Mouse (Mus musculus): ENCODE measurements around the gene Bcl2l13. TPM values are rescaled to one million over a fixed set of nuclear protein-coding genes. Genes with fewer than 3 reads are reported as not detected.
"Not testable (repeated sequence)": the region's sequence is repeated elsewhere in the genome, so short reads cannot be mapped to it uniquely, and the experiment has no call there.

The Bcl2l13 gene
- total RNA-seq, 2 experiments from 2014 or later, result 35.1 to 36.4 TPM

- intact Hi-C loops (cut with DNase I), result no loop called here
- peak; percentile 68 to 92 for DNase-seq (ENCODE audit: extremely low spot score in 1 of 2, low spot score in 2 of 2)
These were observed 80.3 kb downstream of the Bcl2l13 start, which contains the start of gene Bid for GRCm38 (mm10) chr6:120916074-120916971. Bid (minus strand) TSS chr6:120916853.

GRCm38 (mm10) chr6:120916972-120917881 is 81.2 kb downstream of the Bcl2l13 start:
- intact Hi-C loops (cut with DNase I); DNase-seq (ENCODE audit: extremely low spot score in 1 of 2, low spot score in 2 of 2): not testable (repeated sequence)

GRCm38 (mm10) chr6:120917975-120918374 is 82.0 kb downstream of the Bcl2l13 start:
- intact Hi-C loops (cut with DNase I), result no loop called here
- no peak for DNase-seq (ENCODE audit: extremely low spot score in 1 of 2, low spot score in 2 of 2)

GRCm38 (mm10) chr6:120924791-120925321 is 88.8 kb downstream of the Bcl2l13 start:
- intact Hi-C loops (cut with DNase I); DNase-seq (ENCODE audit: extremely low spot score in 1 of 2, low spot score in 2 of 2): not testable (repeated sequence)

- DNase-seq (ENCODE audit: extremely low spot score in 1 of 2, low spot score in 2 of 2), result no peak
- intact Hi-C loops (cut with DNase I), result no loop called here
These were observed 90.9 kb downstream of the Bcl2l13 start for GRCm38 (mm10) chr6:120926880-120927279.

GRCm38 (mm10) chr6:120927765-120928164 is 91.8 kb downstream of the Bcl2l13 start:
- intact Hi-C loops (cut with DNase I), result no loop called here
- peak in 1 of 2 experiments; percentile 50 for DNase-seq (ENCODE audit: extremely low spot score in 1 of 2, low spot score in 2 of 2)

GRCm38 (mm10) chr6:120929421-120929820 is 93.4 kb downstream of the Bcl2l13 start:
- intact Hi-C loops (cut with DNase I), result no loop called here
- DNase-seq (ENCODE audit: extremely low spot score in 1 of 2, low spot score in 2 of 2), result no peak

- no peak for DNase-seq (ENCODE audit: extremely low spot score in 1 of 2, low spot score in 2 of 2)
- intact Hi-C loops (cut with DNase I), result no loop called here
These were observed 94.7 kb downstream of the Bcl2l13 start for GRCm38 (mm10) chr6:120930450-120931306.

- DNase-seq (ENCODE audit: extremely low spot score in 1 of 2, low spot score in 2 of 2), result no peak
- intact Hi-C loops (cut with DNase I), result no loop called here
These were observed 96.6 kb downstream of the Bcl2l13 start for GRCm38 (mm10) chr6:120932597-120932996.

GRCm38 (mm10) chr6:120933670-120934069 is 97.7 kb downstream of the Bcl2l13 start:
- no peak for DNase-seq (ENCODE audit: extremely low spot score in 1 of 2, low spot score in 2 of 2)
- intact Hi-C loops (cut with DNase I), result no loop called here

- intact Hi-C loops (cut with DNase I), result no loop called here
- no peak for DNase-seq (ENCODE audit: extremely low spot score in 1 of 2, low spot score in 2 of 2)
These were observed 98.2 kb downstream of the Bcl2l13 start for GRCm38 (mm10) chr6:120934176-120934575.

- DNase-seq (ENCODE audit: extremely low spot score in 1 of 2, low spot score in 2 of 2), result no peak
- intact Hi-C loops (cut with DNase I), result no loop called here
These were observed 101.1 kb downstream of the Bcl2l13 start for GRCm38 (mm10) chr6:120937104-120937617.

GRCm38 (mm10) chr6:120937999-120938608 is 102.1 kb downstream of the Bcl2l13 start:
- DNase-seq (ENCODE audit: extremely low spot score in 1 of 2, low spot score in 2 of 2), result no peak
- intact Hi-C loops (cut with DNase I), result no loop called here

- DNase-seq (ENCODE audit: extremely low spot score in 1 of 2, low spot score in 2 of 2), result no peak
- intact Hi-C loops (cut with DNase I), result no loop called here
These were observed 102.9 kb downstream of the Bcl2l13 start for GRCm38 (mm10) chr6:120938763-120939450.

GRCm38 (mm10) chr6:120939783-120940182 is 103.8 kb downstream of the Bcl2l13 start:
- intact Hi-C loops (cut with DNase I), result no loop called here

GRCm38 (mm10) chr6:120940446-120941083 is 104.6 kb downstream of the Bcl2l13 start:
- intact Hi-C loops (cut with DNase I), result no loop called here
- DNase-seq (ENCODE audit: extremely low spot score in 1 of 2, low spot score in 2 of 2), result no peak

More at GRCm38 (mm10) chr6:120939783-120940182, 103.8 kb downstream of the Bcl2l13 start:
- no peak for DNase-seq (ENCODE audit: extremely low spot score in 1 of 2, low spot score in 2 of 2)

GRCm38 (mm10) chr6:120941084-120941481 is 105.1 kb downstream of the Bcl2l13 start:
- no peak for DNase-seq (ENCODE audit: extremely low spot score in 1 of 2, low spot score in 2 of 2)
- intact Hi-C loops (cut with DNase I), result no loop called here
